Mouse (Mus musculus) CH12.LX (cell line): ENCODE data around the gene Mmp28. TPM values are rescaled to one million over a fixed set of nuclear protein-coding genes. Genes with fewer than 3 reads are reported as not detected.

Experiments used
- DNase-seq: peaks from one replicate; pipeline ENCODE4 v3.0.0-alpha.2; 2013; ENCODE audit errors: extremely low read depth
- H3K27ac ChIP-seq: 2 replicates; pipeline ENCODE4 v1.5.1; 2012; ENCODE audit warnings: low read depth, mild to moderate bottlenecking, control low read depth, moderate library complexity; ENCODE audit not compliant: insufficient read depth
- H3K27me3 ChIP-seq: replicated peaks from 2 replicates; pipeline ENCODE3; 2012; ENCODE audit warnings: inconsistent platforms
- H3K36me3 ChIP-seq, 2 experiments: replicated peaks in 1 of 2; 2 replicates each; pipeline versions ENCODE3 to v1.6.1; 2012; ENCODE audit warnings: inconsistent platforms in 1 of 2, low read length in 1 of 2, mild to moderate bottlenecking in 1 of 2, mixed read lengths in 1 of 2, moderate library complexity in 1 of 2; ENCODE audit not compliant: control insufficient read depth in 1 of 2, insufficient read depth in 1 of 2
- H3K4me1 ChIP-seq, 2 experiments: 2 replicates each; pipeline ENCODE4 v1.6.1; 2012; ENCODE audit warnings: inconsistent platforms in 1 of 2, moderate library complexity in 1 of 2; ENCODE audit not compliant: insufficient read depth in 2 of 2, control insufficient read depth in 1 of 2
- H3K4me2 ChIP-seq: 2 replicates; pipeline ENCODE4 v1.6.1; 2012; ENCODE audit warnings: low read depth, mild to moderate bottlenecking, control low read depth; ENCODE audit not compliant: poor library complexity, insufficient read depth, severe bottlenecking
- H3K4me3 ChIP-seq, 3 experiments: fragments of 150-350 bp in 1 of 3; sonication (generic) in 1 of 3; replicated peaks in 1 of 3; 2 replicates each; pipeline versions ENCODE3 to v1.5.1; 2011 to 2012; ENCODE audit warnings: low read depth in 2 of 3, low read length in 2 of 3, mild to moderate bottlenecking in 2 of 3, moderate library complexity in 2 of 3, control low read depth in 1 of 3, improper control_type of control experiment in 1 of 3, inconsistent platforms in 1 of 3, mixed read lengths in 1 of 3; ENCODE audit not compliant: poor library complexity in 1 of 3
- H3K79me2 ChIP-seq: replicated peaks from 2 replicates; pipeline ENCODE4 v1.6.1; 2012; ENCODE audit warnings: mild to moderate bottlenecking, moderate library complexity; ENCODE audit not compliant: control insufficient read depth, poor library complexity, insufficient read depth, severe bottlenecking; ENCODE audit errors: extremely low read depth
- H3K9ac ChIP-seq: 2 replicates; pipeline ENCODE4 v1.6.1; 2012; ENCODE audit warnings: low read depth, mild to moderate bottlenecking, control low read depth, moderate library complexity; ENCODE audit not compliant: insufficient read depth
- H3K9me3 ChIP-seq: replicated peaks from 2 replicates; pipeline ENCODE3; 2012; ENCODE audit warnings: low read length, inconsistent platforms, mixed read lengths
- BHLHE40 ChIP-seq: IDR thresholded peaks from 2 replicates; pipeline ENCODE4 v1.6.1; 2011; ENCODE audit warnings: mild to moderate bottlenecking, low read depth, low read length, improper control_type of control experiment
- CHD1 ChIP-seq: IDR thresholded peaks from 2 replicates; pipeline ENCODE4 v1.6.1; 2012; ENCODE audit warnings: low read depth, low read length, improper control_type of control experiment, inconsistent platforms
- CHD2 ChIP-seq: IDR thresholded peaks from 2 replicates; pipeline ENCODE4 v1.6.1; 2011; ENCODE audit warnings: low read length, improper control_type of control experiment
- CTCF ChIP-seq, 2 experiments: IDR thresholded peaks in 1 of 2; conservative IDR thresholded peaks in 1 of 2; 2 replicates each; pipeline ENCODE4 v1.5.1; 2011 to 2012; ENCODE audit warnings: low read depth in 2 of 2, low read length in 2 of 2, improper control_type of control experiment in 1 of 2, inconsistent platforms in 1 of 2, mild to moderate bottlenecking in 1 of 2, moderate library complexity in 1 of 2
- E2F4 ChIP-seq: IDR thresholded peaks from 2 replicates; pipeline ENCODE4 v1.6.1; 2011; ENCODE audit warnings: low read depth, low read length, improper control_type of control experiment; ENCODE audit not compliant: insufficient replicate concordance
- ELF1 ChIP-seq: IDR thresholded peaks from 2 replicates; pipeline ENCODE4 v1.6.1; 2014; ENCODE audit warnings: low read depth, mild to moderate bottlenecking, inconsistent platforms, low read length, improper control_type of control experiment
- EP300 ChIP-seq: IDR thresholded peaks from 2 replicates; pipeline ENCODE4 v1.6.1; 2011; ENCODE audit warnings: low read length, improper control_type of control experiment
- ETS1 ChIP-seq: conservative IDR thresholded peaks from 2 replicates; pipeline ENCODE4 v1.6.1; 2012; ENCODE audit warnings: low read depth, mild to moderate bottlenecking, inconsistent platforms, low read length, improper control_type of control experiment, moderate library complexity
- GABPA ChIP-seq: IDR thresholded peaks from 2 replicates; pipeline ENCODE4 v1.6.1; 2012; ENCODE audit warnings: low read depth, low read length, improper control_type of control experiment, inconsistent platforms; ENCODE audit not compliant: insufficient replicate concordance
- HCFC1 ChIP-seq: IDR thresholded peaks from 2 replicates; pipeline ENCODE4 v1.6.1; 2012; ENCODE audit warnings: low read depth, mild to moderate bottlenecking, inconsistent platforms, low read length, improper control_type of control experiment
- IRF4 ChIP-seq: IDR thresholded peaks from 2 replicates; pipeline ENCODE4 v1.6.1; 2014; ENCODE audit warnings: low read depth, mild to moderate bottlenecking, inconsistent platforms, low read length, improper control_type of control experiment
- JUN ChIP-seq: IDR thresholded peaks from 2 replicates; pipeline ENCODE4 v1.6.1; 2011; ENCODE audit warnings: low read depth, mild to moderate bottlenecking, low read length, improper control_type of control experiment, moderate library complexity; ENCODE audit not compliant: insufficient read depth
- JUND ChIP-seq: conservative IDR thresholded peaks from 2 replicates; pipeline ENCODE4 v1.6.1; 2011; ENCODE audit warnings: low read depth, low read length, improper control_type of control experiment
- KAT2A ChIP-seq: IDR thresholded peaks from 2 replicates; pipeline ENCODE4 v1.6.1; 2012; ENCODE audit warnings: low read length, improper control_type of control experiment, inconsistent platforms; ENCODE audit not compliant: insufficient replicate concordance
- MAFK ChIP-seq: IDR thresholded peaks from 2 replicates; pipeline ENCODE4 v1.6.1; 2011; ENCODE audit warnings: low read length, improper control_type of control experiment; ENCODE audit not compliant: insufficient replicate concordance
- MAX ChIP-seq: IDR thresholded peaks from 2 replicates; pipeline ENCODE4 v1.6.1; 2011; ENCODE audit warnings: low read length, improper control_type of control experiment
- MAZ ChIP-seq: IDR thresholded peaks from 2 replicates; pipeline ENCODE4 v1.6.1; 2012; ENCODE audit warnings: low read depth, mild to moderate bottlenecking, inconsistent platforms, low read length, improper control_type of control experiment, moderate library complexity
- MEF2A ChIP-seq: IDR thresholded peaks from 2 replicates; pipeline ENCODE4 v1.6.1; 2014; ENCODE audit warnings: low read depth, mild to moderate bottlenecking, inconsistent platforms, low read length, improper control_type of control experiment, borderline replicate concordance
- MXI1 ChIP-seq: IDR thresholded peaks from 2 replicates; pipeline ENCODE4 v1.6.1; 2011; ENCODE audit warnings: mild to moderate bottlenecking, low read depth, low read length, improper control_type of control experiment
- MYC ChIP-seq: IDR thresholded peaks from 2 replicates; pipeline ENCODE4 v1.6.1; 2011; ENCODE audit warnings: low read depth, mild to moderate bottlenecking, improper control_type of control experiment, low read length
- NELFE ChIP-seq: IDR thresholded peaks from 2 replicates; pipeline ENCODE4 v1.6.1; 2011; ENCODE audit warnings: low read depth, low read length, improper control_type of control experiment
- NRF1 ChIP-seq: IDR thresholded peaks from 2 replicates; pipeline ENCODE4 v1.6.1; 2014; ENCODE audit warnings: low read depth, mild to moderate bottlenecking, inconsistent platforms, low read length, improper control_type of control experiment, moderate library complexity
- PAX5 ChIP-seq: IDR thresholded peaks from 2 replicates; pipeline ENCODE4 v1.6.1; 2012; ENCODE audit warnings: low read length, inconsistent platforms, mixed read lengths
- POLR2A ChIP-seq: IDR thresholded peaks from 2 replicates; pipeline ENCODE4 v1.6.1; 2011; ENCODE audit warnings: low read depth, mild to moderate bottlenecking, improper control_type of control experiment, low read length
- POLR2AphosphoS2 ChIP-seq: IDR thresholded peaks from 2 replicates; pipeline ENCODE4 v1.6.1; 2011; ENCODE audit warnings: low read depth, low read length, improper control_type of control experiment
- RAD21 ChIP-seq: IDR thresholded peaks from 2 replicates; pipeline ENCODE4 v1.6.1; 2011; ENCODE audit warnings: low read depth, mild to moderate bottlenecking, low read length, improper control_type of control experiment, moderate library complexity
- RCOR1 ChIP-seq: conservative IDR thresholded peaks from 2 replicates; pipeline ENCODE4 v1.6.1; 2012; ENCODE audit warnings: low read depth, mild to moderate bottlenecking, inconsistent platforms, low read length, improper control_type of control experiment
- SIN3A ChIP-seq: IDR thresholded peaks from 2 replicates; pipeline ENCODE4 v1.6.1; 2012; ENCODE audit warnings: low read length, improper control_type of control experiment, inconsistent platforms
- SMC3 ChIP-seq: IDR thresholded peaks from 2 replicates; pipeline ENCODE4 v1.6.1; 2011; ENCODE audit warnings: low read depth, low read length, improper control_type of control experiment
- TBP ChIP-seq: conservative IDR thresholded peaks from 2 replicates; pipeline ENCODE4 v1.6.1; 2011; ENCODE audit warnings: low read depth, low read length, improper control_type of control experiment
- TCF12 ChIP-seq: IDR thresholded peaks from 2 replicates; pipeline ENCODE4 v1.6.1; 2014; ENCODE audit warnings: low read depth, mild to moderate bottlenecking, inconsistent platforms, low read length, improper control_type of control experiment
- UBTF ChIP-seq: IDR thresholded peaks from 2 replicates; pipeline ENCODE4 v1.6.1; 2012; ENCODE audit warnings: low read depth, mild to moderate bottlenecking, inconsistent platforms, low read length, improper control_type of control experiment, moderate library complexity
- USF1 ChIP-seq: IDR thresholded peaks from 2 replicates; pipeline ENCODE4 v1.6.1; 2014; ENCODE audit warnings: low read depth, mild to moderate bottlenecking, inconsistent platforms, low read length, improper control_type of control experiment
- USF2 ChIP-seq: conservative IDR thresholded peaks from 2 replicates; pipeline ENCODE4 v1.6.1; 2011; ENCODE audit warnings: low read depth, low read length, improper control_type of control experiment
- ZC3H11A ChIP-seq: IDR thresholded peaks from 2 replicates; pipeline ENCODE4 v1.6.1; 2012; ENCODE audit warnings: low read depth, mild to moderate bottlenecking, inconsistent platforms, low read length, improper control_type of control experiment
- ZKSCAN1 ChIP-seq: IDR thresholded peaks from 2 replicates; pipeline ENCODE4 v1.6.1; 2012; ENCODE audit warnings: low read depth, inconsistent platforms, low read length, improper control_type of control experiment, borderline replicate concordance
- ZMIZ1 ChIP-seq: IDR thresholded peaks from 2 replicates; pipeline ENCODE4 v1.6.1; 2012; ENCODE audit warnings: low read depth, mild to moderate bottlenecking, inconsistent platforms, low read length, improper control_type of control experiment
- ZNF384 ChIP-seq: IDR thresholded peaks from 2 replicates; pipeline ENCODE4 v1.6.1; 2012; ENCODE audit warnings: low read depth, low read length, improper control_type of control experiment, inconsistent platforms
- dilution Hi-C: fragments of 300-500 bp; cut with MboI; formaldehyde crosslinking; loops from 2 replicates; pipeline ENCODE4 v1.14.3; 2020; ENCODE audit warnings: low sequenced_read_pairs; ENCODE audit not compliant: extremely low pct_unique_long_range_greater_than_20kb, extremely low pct_ligation_motif_present
- in situ Hi-C: fragments of 300-500 bp; cut with MboI; formaldehyde crosslinking; loops from 3 replicates; pipeline ENCODE4 v1.14.3; 2019; ENCODE audit warnings: low sequenced_read_pairs, low pct_ligation_motif_present, low pct_unique_long_range_greater_than_20kb, mixed read lengths
- polyA plus RNA-seq: library from polyadenylated mRNA; unstranded; fragments of >175 nt; gene quantifications from 2 replicates; pipeline ENCODE4 v1.2.1, GENCODE M21; 2012; ENCODE audit warnings: low read depth; ENCODE audit not compliant: insufficient read length
- total RNA-seq, 2 experiments: library from RNA; depleted of rRNA; stranded (reverse); fragments of 300-350 nt in 1 of 2; fragments of >200 nt in 1 of 2; gene quantifications; 2 replicates each; pipeline ENCODE4 v1.2.3; 2012 to 2014

The Mmp28 gene
- total and polyA plus RNA-seq, 3 experiments = 0.17 TPM; not detected in 2

- Histone ChIP-seq H3K4me3 (no peak overlapping the region), H3K9me3 (no peaks in the 10 kb centered on the region), H3K4me2 (0 out of 2 replicates have a peak overlapping the region, but pooled peaks have one; percentile 8), H3K4me1 (peaks cover 12 to 31% of the 10 kb centered on the region in 2 experiments), H3K27me3 (no peaks in the 10 kb centered on the region), H3K27ac (peak overlapping the region; percentile 40), H3K9ac (0 out of 2 replicates have a peak overlapping the region, but pooled peaks have one; percentile 11), H3K36me3 (peaks cover 39 to 82% of the 10 kb centered on the region in 2 experiments), H3K79me2 (no peaks in the 10 kb centered on the region)
- in situ Hi-C loops = no loop called here
- dilution Hi-C loops = no loop called here
- DNase-seq = peak; percentile 70
- no peak for TF ChIP-seq PAX5
- no peak for TF ChIP-seq NELFE
- no peak for TF ChIP-seq POLR2A
- no peak for TF ChIP-seq ZNF384
- peak; percentile 37; the same call in 1 of the 2 replicates for TF ChIP-seq TCF12
- no peak; the same call in 1 of the 2 replicates for TF ChIP-seq MEF2A
- TF ChIP-seq ZKSCAN1 = no peak
- no peak for TF ChIP-seq MAFK
- no peak for TF ChIP-seq JUN
- no peak for TF ChIP-seq BHLHE40
- TF ChIP-seq CHD2 = no peak; the same call in 1 of the 2 replicates
- TF ChIP-seq GABPA = no peak
- no peak for TF ChIP-seq MXI1
- no peak for TF ChIP-seq RAD21
- TF ChIP-seq ETS1 = peak; percentile 18; the same call in 1 of the 2 replicates
- peak; percentile 22; the same call in 1 of the 2 replicates for TF ChIP-seq JUND
- no peak for TF ChIP-seq USF2
- no peak for TF ChIP-seq POLR2AphosphoS2
- TF ChIP-seq SIN3A = peak; percentile 61
- TF ChIP-seq KAT2A = no peak
- TF ChIP-seq MAZ = 0 out of 2 replicates have a peak, but pooled peaks have one; percentile 25
- TF ChIP-seq TBP = no peak
- no peak; the same call in 1 of the 2 replicates for TF ChIP-seq MAX
- TF ChIP-seq E2F4 = no peak
- no peak for TF ChIP-seq UBTF
- no peak for TF ChIP-seq CHD1
- no peak for TF ChIP-seq ZMIZ1
- TF ChIP-seq EP300 = peak; percentile 61
- no peak for TF ChIP-seq MYC
- TF ChIP-seq ZC3H11A = no peak
- TF ChIP-seq SMC3 = peak; percentile 11; the same call in 1 of the 2 replicates
- TF ChIP-seq HCFC1 = 0 out of 2 replicates have a peak, but pooled peaks have one; percentile 14
- no peak for TF ChIP-seq NRF1
- TF ChIP-seq ELF1 = no peak; the same call in 1 of the 2 replicates
- 0 out of 2 replicates have a peak, but pooled peaks have one; percentile 34 for TF ChIP-seq IRF4
- TF ChIP-seq CTCF (conservative IDR thresholded peaks at IDR 0.05 in 1 of 2, IDR thresholded peaks at IDR 0.05 in 1 of 2; ENCODE audit: low read depth in 2 of 2, low read length in 2 of 2) = no peak
- TF ChIP-seq RCOR1 = no peak
- TF ChIP-seq USF1 = no peak
Observed at GRCm38 (mm10) chr11:83398724-83399123, 64.1 kb downstream of the Mmp28 start.
